Mouse (Mus musculus) urinary bladder, postnatal 10 days (tissue): ENCODE data around the gene Cenpu.

ENCODE experiments used
- DNase-seq: peaks from one replicate; pipeline ENCODE4 v3.0.0; 2022; ENCODE audit warnings: low spot score

Gene Cenpu

GRCm38 (mm10) chr8:46599314-46599904, 47.6 kb downstream of the Cenpu start:
- no peak for DNase-seq

GRCm38 (mm10) chr8:46600959-46601707, 49.3 kb downstream of the Cenpu start:
- DNase-seq: no peak

- DNase-seq: no peak
Observed at GRCm38 (mm10) chr8:46603587-46603986, 51.8 kb downstream of the Cenpu start.

- DNase-seq: no peak
Observed at GRCm38 (mm10) chr8:46606930-46607329, 55.1 kb downstream of the Cenpu start.

- no peak for DNase-seq
Observed at GRCm38 (mm10) chr8:46611557-46611956, 59.7 kb downstream of the Cenpu start.

GRCm38 (mm10) chr8:46612913-46613312, 61.1 kb downstream of the Cenpu start:
- no peak for DNase-seq

GRCm38 (mm10) chr8:46613377-46613776, 61.5 kb downstream of the Cenpu start:
- DNase-seq: no peak

- DNase-seq: no peak
Observed at GRCm38 (mm10) chr8:46615936-46616335, 64.1 kb downstream of the Cenpu start.

- DNase-seq: peak; percentile 81
Observed at GRCm38 (mm10) chr8:46616879-46617689, 65.3 kb downstream of the Cenpu start, which contains the start of the genes Primpol and Casp3. TSS of gene Primpol (minus strand) at chr8:46617212. TSS of gene Casp3 (plus strand) at chr8:46617291.

GRCm38 (mm10) chr8:46617690-46618620, 66.1 kb downstream of the Cenpu start:
- DNase-seq: no peak

- no peak for DNase-seq
Observed at GRCm38 (mm10) chr8:46618639-46619320, 67.0 kb downstream of the Cenpu start.

- no peak for DNase-seq
Observed at GRCm38 (mm10) chr8:46622446-46623270, 70.8 kb downstream of the Cenpu start.

GRCm38 (mm10) chr8:46625166-46625565, 73.3 kb downstream of the Cenpu start:
- no peak for DNase-seq

- DNase-seq: no peak
Observed at GRCm38 (mm10) chr8:46626642-46627041, 74.8 kb downstream of the Cenpu start.

GRCm38 (mm10) chr8:46627881-46628280, 76.1 kb downstream of the Cenpu start:
- no peak for DNase-seq

- DNase-seq: no peak
Observed at GRCm38 (mm10) chr8:46628645-46629044, 76.8 kb downstream of the Cenpu start.
